Mouse (Mus musculus) layer of hippocampus, postnatal 36 days (tissue): ENCODE data around the gene Zfp180. TPM values are rescaled to one million over a fixed set of nuclear protein-coding genes. Genes with fewer than 3 reads are reported as not detected.

Experiments
- total RNA-seq, 2 experiments: library from RNA; stranded (reverse); gene quantifications; 2 replicates each; pipeline ENCODE4 v1.2.3; 2021

The Zfp180 gene
- total RNA-seq, 2 experiments from 2014 or later = 43.3 to 44.5 TPM

Other genes starting within 250 kb of the Zfp180 start
- not detected for gene Vmn1r176, start 244.6 kb upstream of the Zfp180 start, total RNA-seq
- not detected for gene Vmn1r177, start 215.5 kb upstream of the Zfp180 start, total RNA-seq
- not detected for gene Vmn1r178, start 189.9 kb upstream of the Zfp180 start, total RNA-seq
- not detected for gene Vmn1r179, start 154.9 kb upstream of the Zfp180 start, total RNA-seq
- not detected for gene Vmn1r180, start 131.3 kb upstream of the Zfp180 start, total RNA-seq
- gene Vmn1r181, start 107.3 kb upstream of the Zfp180 start, total RNA-seq = not detected
- not detected for gene V1rd19, start 80.2 kb upstream of the Zfp180 start, total RNA-seq
- gene Vmn1r183, start 28.7 kb upstream of the Zfp180 start, total RNA-seq = not detected
- 10 to 100 TPM; 12.1 to 12.3 TPM for gene Zfp112, start 30.4 kb downstream of the Zfp180 start, total RNA-seq
- 10 to 100 TPM; 22.0 to 23.0 TPM for gene Zfp235, start 52.2 kb downstream of the Zfp180 start, total RNA-seq
- 1 to 10 TPM; 3.3 to 3.9 TPM for gene Zfp114, start 93.1 kb downstream of the Zfp180 start, total RNA-seq
- gene Zfp111, start 129.5 kb downstream of the Zfp180 start, total RNA-seq = 10 to 100 TPM; 13.7 to 14.7 TPM
- gene Zfp109, start 155.6 kb downstream of the Zfp180 start, total RNA-seq = 10 to 100 TPM in 1 of 2 experiments, 1 to 10 TPM in 1; 8.8 to 10.4 TPM
- gene Zfp108, start 172.9 kb downstream of the Zfp180 start, total RNA-seq = 1 to 10 TPM; 7.8 to 9.7 TPM
- gene Zfp93, start 188.5 kb downstream of the Zfp180 start, total RNA-seq = 10 to 100 TPM; 12.3 to 13.9 TPM
- gene Zfp61, start 219.3 kb downstream of the Zfp180 start, total RNA-seq = 10 to 100 TPM; 23.6 to 25.6 TPM
- 10 to 100 TPM; 12.2 to 14.8 TPM for gene Zfp94, start 234.7 kb downstream of the Zfp180 start, total RNA-seq